In genomic region chr17:79354174-79354443, GRCm38 (mm10) we compare ENCODE assay signal across 7 mouse cellular contexts. TPM values are rescaled to one million over a fixed set of nuclear protein-coding genes. Genes with fewer than 3 reads are reported as not detected.
DNase-seq lines count a peak whose midpoint lies in the region; ATAC-seq and TF ChIP-seq lines count a peak whose summit lies in the region.

No protein-coding gene starts in this region.

- no peak for DNase-seq in lung, embryonic 14.5 days
- DNase-seq in lung, adult 18-20 months: no peak
- no peak for DNase-seq in spleen, postnatal 4 days (ENCODE audit: low spot score in 2 of 2)
- DNase-seq in layer of hippocampus, adult 9-10 months (ENCODE audit: low spot score): no peak

- peak overlapping the region; percentile 100 for H3K4me2 ChIP-seq in lung, embryonic 14.5 days
- H3K4me2 ChIP-seq in embryonic facial prominence, embryonic 13.5 days: peak overlapping the region; percentile 94
- H3K4me2 ChIP-seq in intestine, embryonic 16.5 days (ENCODE audit: low read depth, low read length): peak overlapping the region; percentile 100
- H3K4me2 ChIP-seq in neural tube, embryonic 14.5 days (ENCODE audit: low read depth, low read length): peak overlapping the region; percentile 85

- WGBS in lung, embryonic 14.5 days: 2% methylated on average over 6 of the region's 6 CpGs
- 0% methylated on average over 6 of the region's 6 CpGs for WGBS in embryonic facial prominence, embryonic 13.5 days
- WGBS in intestine, embryonic 16.5 days: 0% methylated on average over 6 of the region's 6 CpGs
- 0% methylated on average over 6 of the region's 6 CpGs for WGBS in neural tube, embryonic 14.5 days

- peak overlapping the region; percentile 74 for H3K4me3 ChIP-seq in lung, embryonic 14.5 days (ENCODE audit: low read depth, low read length)
- H3K4me3 ChIP-seq in embryonic facial prominence, embryonic 13.5 days: peak overlapping the region; percentile 66
- peak overlapping the region; percentile 77 for H3K4me3 ChIP-seq in intestine, embryonic 16.5 days (ENCODE audit: low read length)
- peak overlapping the region; percentile 79 for H3K4me3 ChIP-seq in neural tube, embryonic 14.5 days (ENCODE audit: low read depth, low read length)

- TF ChIP-seq CTCF in lung, embryonic 14.5 days (IDR thresholded peaks at IDR 0.05; ENCODE audit: low read depth): no peak

- H3K27me3 ChIP-seq in lung, embryonic 14.5 days (ENCODE audit: insufficient read depth, low read length): peaks cover 8% of the 10 kb centered on the region
- peaks cover 6% of the 10 kb centered on the region; the same call in 1 of the 2 replicates for H3K27me3 ChIP-seq in embryonic facial prominence, embryonic 13.5 days
- peaks cover 9% of the 10 kb centered on the region; the same call in 1 of the 2 replicates for H3K27me3 ChIP-seq in intestine, embryonic 16.5 days (replicated peaks; ENCODE audit: control insufficient read depth, insufficient read depth, low read length)
- H3K27me3 ChIP-seq in neural tube, embryonic 14.5 days (ENCODE audit: control insufficient read depth, insufficient read depth, low read length): no peaks in the 10 kb centered on the region

- peaks cover 10% of the 10 kb centered on the region; the same call in 1 of the 2 replicates for H3K4me1 ChIP-seq in lung, embryonic 14.5 days (ENCODE audit: insufficient read depth)
- peaks cover 66% of the 10 kb centered on the region for H3K4me1 ChIP-seq in embryonic facial prominence, embryonic 13.5 days
- H3K4me1 ChIP-seq in intestine, embryonic 16.5 days (ENCODE audit: control insufficient read depth, insufficient read depth, low read length): 0 out of 2 replicates have a peak, but pooled peaks cover 5% of the 10 kb centered on the region
- H3K4me1 ChIP-seq in neural tube, embryonic 14.5 days (ENCODE audit: control insufficient read depth, insufficient read depth, low read length): peaks cover 19% of the 10 kb centered on the region

- H3K27ac ChIP-seq in lung, embryonic 14.5 days (ENCODE audit: low read depth): peak overlapping the region; percentile 87
- H3K27ac ChIP-seq in embryonic facial prominence, embryonic 13.5 days: peak overlapping the region; percentile 78
- H3K27ac ChIP-seq in intestine, embryonic 16.5 days (ENCODE audit: low read length): peak overlapping the region; percentile 80
- peak overlapping the region; percentile 95 for H3K27ac ChIP-seq in neural tube, embryonic 14.5 days (ENCODE audit: low read depth, low read length)

- 0 out of 2 replicates have a peak, but pooled peaks have one; percentile 10 for ATAC-seq in lung, embryonic 14.5 days (ENCODE audit: insufficient read depth)
- no peak for ATAC-seq in embryonic facial prominence, embryonic 13.5 days (ENCODE audit: insufficient number of reproducible peaks, insufficient read depth, low FRiP score, low TSS enrichment, low read depth)
- ATAC-seq in intestine, embryonic 16.5 days: no peak
- ATAC-seq in neural tube, embryonic 14.5 days (ENCODE audit: low read depth): no peak

- no peaks in the 10 kb centered on the region for H3K9me3 ChIP-seq in lung, embryonic 14.5 days (ENCODE audit: low read depth, low read length)
- H3K9me3 ChIP-seq in embryonic facial prominence, embryonic 13.5 days: no peaks in the 10 kb centered on the region
- no peaks in the 10 kb centered on the region for H3K9me3 ChIP-seq in intestine, embryonic 16.5 days (ENCODE audit: control insufficient read depth, low read length)
- no peaks in the 10 kb centered on the region for H3K9me3 ChIP-seq in neural tube, embryonic 14.5 days (ENCODE audit: control insufficient read depth, low read length)

- peak overlapping the region; percentile 72 for H3K9ac ChIP-seq in lung, embryonic 14.5 days
- H3K9ac ChIP-seq in embryonic facial prominence, embryonic 13.5 days: peak overlapping the region; percentile 79
- H3K9ac ChIP-seq in intestine, embryonic 16.5 days (ENCODE audit: low read depth, low read length): peak overlapping the region; percentile 81
- peak overlapping the region; percentile 96 for H3K9ac ChIP-seq in neural tube, embryonic 14.5 days (replicated peaks; ENCODE audit: low read depth, low read length)

- peaks cover 9% of the 10 kb centered on the region; the same call in 1 of the 2 replicates for H3K36me3 ChIP-seq in lung, embryonic 14.5 days (ENCODE audit: insufficient read depth)
- H3K36me3 ChIP-seq in embryonic facial prominence, embryonic 13.5 days: no peaks in the 10 kb centered on the region; the same call in 1 of the 2 replicates
- H3K36me3 ChIP-seq in intestine, embryonic 16.5 days (ENCODE audit: control insufficient read depth, insufficient read depth, low read length): no peaks in the 10 kb centered on the region
- H3K36me3 ChIP-seq in neural tube, embryonic 14.5 days (ENCODE audit: control insufficient read depth, insufficient read depth, low read length): no peaks in the 10 kb centered on the region

RNA-seq across cellular contexts. Expression of gene Cdc42ep3, which starts 0.8 kb away (rescaled TPM):
- polyA plus RNA-seq in lung, embryonic 14.5 days (2014; fragmentation: Nextera tagmentation; extraction: Ambion mirVana): 52.1 and 65.0 TPM in 2 replicates
- polyA plus RNA-seq in embryonic facial prominence, embryonic 13.5 days (2015; fragmentation: Nextera tagmentation; extraction: Ambion mirVana): 61.4 and 67.9 TPM in 2 replicates
- polyA plus RNA-seq in intestine, embryonic 16.5 days (2015; fragmentation: Nextera tagmentation; extraction: Ambion mirVana): 34.3 and 41.7 TPM in 2 replicates
- 58.4 and 59.3 TPM in 2 replicates for polyA plus RNA-seq in neural tube, embryonic 14.5 days (2014; fragmentation: Nextera tagmentation; extraction: Ambion mirVana)
